ENCODE assay signal across 8 mouse cellular contexts in the genomic region with DNA sequence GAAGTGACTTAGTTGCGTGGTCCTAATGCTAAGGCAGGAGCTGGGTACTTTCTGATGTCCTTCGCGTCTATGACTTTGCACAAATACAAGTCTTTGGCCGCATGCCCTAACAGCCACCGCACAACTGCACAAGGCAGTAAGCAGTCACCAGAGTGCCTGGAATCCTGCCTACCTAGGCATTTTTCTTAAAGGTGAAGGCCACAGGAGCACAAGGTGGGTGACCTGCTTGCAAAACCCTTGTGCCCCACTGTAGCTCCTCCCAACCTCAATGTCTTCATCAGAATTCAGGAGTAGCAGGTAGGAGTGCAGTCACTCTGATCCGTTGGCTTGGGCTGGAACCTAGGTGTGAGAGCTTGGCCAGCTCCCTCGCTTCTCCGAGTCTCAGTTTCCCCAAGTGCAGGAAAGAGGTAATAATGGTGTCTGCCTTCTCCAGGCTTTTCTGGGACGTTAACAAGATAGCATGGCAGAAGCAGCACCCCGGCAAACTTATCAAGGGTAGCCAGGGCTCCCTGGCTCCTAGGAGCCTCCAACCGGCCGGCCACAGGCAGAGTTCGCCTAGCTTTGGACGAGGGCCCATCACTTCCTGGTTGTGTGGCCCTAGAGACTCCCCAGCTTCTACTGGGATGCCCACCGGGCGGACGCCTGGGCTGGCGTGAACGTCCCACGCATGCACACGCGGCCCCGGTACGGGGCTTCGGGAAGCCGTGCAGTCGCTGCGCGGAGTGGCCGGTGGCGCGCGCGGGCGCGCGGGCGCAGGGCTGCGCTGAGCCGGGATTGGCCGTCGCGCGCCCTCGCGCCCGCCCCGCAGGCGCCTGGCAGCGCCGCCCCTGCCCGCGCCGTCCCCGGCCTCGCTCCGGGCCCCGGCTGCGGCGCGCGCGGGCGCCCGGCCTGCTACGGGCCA. TPM values are rescaled to one million over a fixed set of nuclear protein-coding genes. Genes with fewer than 3 reads are reported as not detected.
A peak's percentile ranks its signal among the peaks of the same experiment; 100 is the strongest.
DNase-seq lines count a peak whose midpoint lies in the region; ATAC-seq and TF ChIP-seq lines count a peak whose summit lies in the region.

No protein-coding gene starts in this region.

- peak; percentile 81 for ATAC-seq in liver, embryonic 13.5 days (ENCODE audit: low read depth)

- H3K79me2 ChIP-seq in heart, adult 2 months (replicated peaks; ENCODE audit: control insufficient read depth, insufficient read depth, low read length): no peaks in the 10 kb centered on the region; the same call in 1 of the 2 replicates

- 20% methylated on average over 66 of the region's 66 CpGs for WGBS in heart, adult 2 months
- WGBS in kidney, adult 2 months: 22% methylated on average over 65 of the region's 66 CpGs
- 3% methylated on average over 45 of the region's 66 CpGs for WGBS in liver, embryonic 13.5 days (ENCODE audit: insufficient replicate concordance)

- H3K4me2 ChIP-seq in liver, embryonic 13.5 days: peak overlapping the region; percentile 99

- H3K9ac ChIP-seq in heart, adult 2 months (ENCODE audit: low read depth, low read length): peak overlapping the region; percentile 87
- peak overlapping the region; percentile 96 for H3K9ac ChIP-seq in liver, embryonic 13.5 days

- H3K36me3 ChIP-seq in heart, adult 2 months (ENCODE audit: control insufficient read depth, insufficient read depth, low read length): peaks cover 3% of the 10 kb centered on the region; the same call in 1 of the 2 replicates
- no peaks in the 10 kb centered on the region for H3K36me3 ChIP-seq in kidney, adult 2 months (ENCODE audit: control insufficient read depth, insufficient read depth, low read length)
- peaks cover 40% of the 10 kb centered on the region for H3K36me3 ChIP-seq in liver, embryonic 13.5 days

- 0 out of 2 replicates have a peak, but pooled peaks have one; percentile 2 for TF ChIP-seq CTCF in heart, adult 2 months (IDR thresholded peaks at IDR 0.05)
- no peak for TF ChIP-seq CTCF in kidney, adult 2 months (conservative IDR thresholded peaks at IDR 0.05; ENCODE audit: insufficient read depth, insufficient read length, low read depth, low read length)

- DNase-seq in B cell, adult 2 months: peak; percentile 62 to 73
- DNase-seq in adrenal gland, adult 2 months: peak; percentile 89
- peak; percentile 73 for DNase-seq in embryo, embryonic 9.5 days (ENCODE audit: extremely low spot score)
- DNase-seq in heart, adult 2 months: peak; percentile 84 to 89
- DNase-seq in kidney, adult 2 months: peak; percentile 92
- peak; percentile 74 for DNase-seq in liver, embryonic 13.5 days
- peak; percentile 76 for DNase-seq in neural tube, embryonic 10.5 days (ENCODE audit: extremely low spot score, low spot score)
- DNase-seq in testis, postnatal 14 days (ENCODE audit: low spot score): peak; percentile 71

- peak; percentile 73 for TF ChIP-seq POLR2A in heart, adult 2 months (IDR thresholded peaks at IDR 0.05; ENCODE audit: insufficient read depth, low read depth, low read length)
- no peak for TF ChIP-seq POLR2A in kidney, adult 2 months (IDR thresholded peaks at IDR 0.05; ENCODE audit: low read depth, low read length)

- intact Hi-C loops in heart, adult 2 months (cut with DNase I): no loop called here

- H3K27me3 ChIP-seq in heart, adult 2 months (ENCODE audit: control insufficient read depth, insufficient read depth, low read length): no peaks in the 10 kb centered on the region
- H3K27me3 ChIP-seq in kidney, adult 2 months (replicated peaks; ENCODE audit: control insufficient read depth, insufficient read depth, low read length): no peaks in the 10 kb centered on the region
- H3K27me3 ChIP-seq in liver, embryonic 13.5 days: no peaks in the 10 kb centered on the region

- H3K4me3 ChIP-seq in heart, adult 2 months: peak overlapping the region; percentile 72
- peak overlapping the region; percentile 75 for H3K4me3 ChIP-seq in kidney, adult 2 months (ENCODE audit: insufficient read depth, low read depth, low read length)
- peak overlapping the region; percentile 95 for H3K4me3 ChIP-seq in liver, embryonic 13.5 days (replicated peaks)

- H3K27ac ChIP-seq in heart, adult 2 months: peak overlapping the region; percentile 89
- H3K27ac ChIP-seq in kidney, adult 2 months (ENCODE audit: insufficient read depth, low read depth, low read length): peak overlapping the region; percentile 91
- peak overlapping the region; percentile 95 for H3K27ac ChIP-seq in liver, embryonic 13.5 days

- no peak for TF ChIP-seq EP300 in heart, adult 2 months (IDR thresholded peaks at IDR 0.05; ENCODE audit: insufficient read depth, low read depth, low read length)

- peaks cover 7% of the 10 kb centered on the region for H3K4me1 ChIP-seq in heart, adult 2 months (ENCODE audit: control insufficient read depth, insufficient read depth, low read length)
- H3K4me1 ChIP-seq in kidney, adult 2 months (ENCODE audit: control insufficient read depth, insufficient read depth, low read length): peaks cover 23% of the 10 kb centered on the region; the same call in 1 of the 2 replicates
- peaks cover 84% of the 10 kb centered on the region for H3K4me1 ChIP-seq in liver, embryonic 13.5 days (replicated peaks)

- no peaks in the 10 kb centered on the region for H3K9me3 ChIP-seq in liver, embryonic 13.5 days (replicated peaks)

RNA-seq across cellular contexts. Expression of a gene that starts 5.2 kb away (rescaled TPM):
- 100 to 1,000 TPM; 127 to 288 TPM for total RNA-seq in adrenal gland, adult 2 months (2021)
- 48.9 and 65.7 TPM in 2 replicates for polyA plus RNA-seq in adrenal gland, adult 2 months (2012; rRNA removed)
- 100 to 1,000 TPM; 191 to 210 TPM for total RNA-seq in heart, adult 2 months (2021)
- 136 and 162 TPM in 2 replicates for polyA plus RNA-seq in heart, adult 2 months (2012; rRNA removed)
- polyA plus RNA-seq in kidney, adult 2 months (2012; rRNA removed): 75.9 and 81.1 TPM in 2 replicates
- polyA plus RNA-seq in liver, embryonic 13.5 days (2015; fragmentation: Nextera tagmentation; extraction: Ambion mirVana): 45.4 and 58.4 TPM in 2 replicates

RNA-seq across cellular contexts. Expression of a gene that starts 19.1 kb away (rescaled TPM):
- 100 to 1,000 TPM in 1 of 2 experiments, 10 to 100 TPM in 1; 74.1 to 119 TPM for total RNA-seq in adrenal gland, adult 2 months (2021)
- 6.0 and 6.9 TPM in 2 replicates for polyA plus RNA-seq in adrenal gland, adult 2 months (2012; rRNA removed)
- 10 to 100 TPM; 58.8 to 62.9 TPM for total RNA-seq in heart, adult 2 months (2021)
- 11.3 and 18.5 TPM in 2 replicates for polyA plus RNA-seq in heart, adult 2 months (2012; rRNA removed)
- 16.7 and 20.8 TPM in 2 replicates for polyA plus RNA-seq in kidney, adult 2 months (2012; rRNA removed)
- polyA plus RNA-seq in liver, embryonic 13.5 days (2015; fragmentation: Nextera tagmentation; extraction: Ambion mirVana): 50.7 and 64.9 TPM in 2 replicates

RNA-seq across cellular contexts. Expression of a gene that starts 33.3 kb away (rescaled TPM):
- total RNA-seq in adrenal gland, adult 2 months (2021): 10 to 100 TPM; 16.6 to 31.2 TPM
- 38.5 and 44.1 TPM in 2 replicates for polyA plus RNA-seq in adrenal gland, adult 2 months (2012; rRNA removed)
- total RNA-seq in heart, adult 2 months (2021): 1 to 10 TPM; 6.8 to 9.1 TPM
- polyA plus RNA-seq in heart, adult 2 months (2012; rRNA removed): 6.9 and 8.4 TPM in 2 replicates
- polyA plus RNA-seq in kidney, adult 2 months (2012; rRNA removed): 44.3 and 46.3 TPM in 2 replicates
- polyA plus RNA-seq in liver, embryonic 13.5 days (2015; fragmentation: Nextera tagmentation; extraction: Ambion mirVana): 9.9 and 10.3 TPM in 2 replicates

RNA-seq across cellular contexts. Expression of a gene that starts 38.0 kb away (rescaled TPM):
- total RNA-seq in adrenal gland, adult 2 months (2021): 10 to 100 TPM; 19.0 to 25.7 TPM
- polyA plus RNA-seq in adrenal gland, adult 2 months (2012; rRNA removed): 1.4 and 1.8 TPM in 2 replicates
- 10 to 100 TPM; 10.5 to 14.5 TPM for total RNA-seq in heart, adult 2 months (2021)
- 2.4 and 4.5 TPM in 2 replicates for polyA plus RNA-seq in heart, adult 2 months (2012; rRNA removed)
- 4.3 and 5.9 TPM in 2 replicates for polyA plus RNA-seq in kidney, adult 2 months (2012; rRNA removed)
- polyA plus RNA-seq in liver, embryonic 13.5 days (2015; fragmentation: Nextera tagmentation; extraction: Ambion mirVana): 14.6 and 15.0 TPM in 2 replicates

Comparison
In these comparisons a context has a peak if more than half of its experiments do, and no peak if none do; other contexts are left out.
1. Peak in every context shown above with its lines: DNase-seq, ATAC-seq, H3K4me3 ChIP-seq and H3K27ac ChIP-seq.